Mouse (Mus musculus) ES-E14 (cell line): ENCODE measurements around the gene Cnbd2.

Experiments used
- CHD2 ChIP-seq: IDR thresholded peaks from 2 replicates; pipeline ENCODE4 v1.6.1; 2014; ENCODE audit warnings: mild to moderate bottlenecking, low read depth, low read length, inconsistent platforms
- MAFK ChIP-seq: IDR thresholded peaks from 2 replicates; pipeline ENCODE4 v1.6.1; 2014; ENCODE audit warnings: mild to moderate bottlenecking, low read depth, low read length, inconsistent platforms; ENCODE audit not compliant: insufficient read depth
- ZC3H11A ChIP-seq: IDR thresholded peaks from 2 replicates; pipeline ENCODE4 v1.6.1; 2012; ENCODE audit warnings: low read depth, mild to moderate bottlenecking, inconsistent platforms, low read length, borderline replicate concordance
- ZNF384 ChIP-seq: IDR thresholded peaks from 2 replicates; pipeline ENCODE4 v1.6.1; 2012; ENCODE audit warnings: low read depth, low read length, inconsistent platforms

DNA sequence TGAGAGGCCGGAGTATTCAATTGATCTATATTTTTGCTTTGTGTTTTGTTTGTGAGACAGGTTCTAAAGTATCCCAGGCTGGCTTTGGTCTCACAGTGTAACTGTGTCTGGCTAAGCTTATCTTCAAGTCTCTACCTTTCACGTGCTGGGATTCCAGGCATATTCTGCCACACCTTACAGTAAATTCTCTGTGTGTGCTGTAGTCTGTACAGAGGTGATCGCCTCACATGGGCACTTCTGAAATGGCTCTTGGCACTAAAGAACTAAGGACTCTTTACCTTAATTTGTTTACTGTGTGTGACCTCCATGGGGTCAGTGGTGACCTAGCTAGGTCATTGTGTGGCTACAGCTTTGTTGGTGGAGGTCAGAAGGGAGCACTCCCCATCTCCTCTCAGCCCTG is 15.9 kb upstream of the Cnbd2 start:
- TF ChIP-seq MAFK (no peak), ZC3H11A (no peak), CHD2 (no peak), ZNF384 (no peak)
